Mouse (Mus musculus) forebrain, embryonic 12.5 days (tissue): Measurements from ENCODE around the gene Runx3. TPM values are rescaled to one million over a fixed set of nuclear protein-coding genes. Genes with fewer than 3 reads are reported as not detected.

ENCODE experiments used
- ATAC-seq: fragments of 200-750 bp; cut with Nextera tagmentation; 2 replicates; pipeline ENCODE4 v1.8.0; 2017; ENCODE audit warnings: moderate TSS enrichment; ENCODE audit not compliant: low FRiP score
- H3K27ac ChIP-seq: fragments of 300-500 bp; sonication (generic); 2 replicates; pipeline ENCODE4 v1.5.1; 2016; ENCODE audit warnings: mild to moderate bottlenecking
- H3K27me3 ChIP-seq: fragments of 300-500 bp; sonication (generic); 2 replicates; pipeline ENCODE4 v1.6.1; 2016; ENCODE audit warnings: mild to moderate bottlenecking
- H3K36me3 ChIP-seq: fragments of 300-500 bp; sonication (generic); replicated peaks from 2 replicates; pipeline ENCODE4 v1.6.1; 2016; ENCODE audit warnings: mild to moderate bottlenecking
- H3K4me1 ChIP-seq: fragments of 300-500 bp; sonication (generic); 2 replicates; pipeline ENCODE4 v1.6.1; 2016
- H3K4me2 ChIP-seq: fragments of 300-500 bp; sonication (generic); 2 replicates; pipeline ENCODE4 v1.6.1; 2016; ENCODE audit warnings: mild to moderate bottlenecking, moderate library complexity
- H3K4me3 ChIP-seq: fragments of 300-500 bp; sonication (generic); replicated peaks from 2 replicates; pipeline ENCODE4 v1.5.1; 2016; ENCODE audit warnings: mild to moderate bottlenecking
- H3K9ac ChIP-seq: fragments of 300-500 bp; sonication (generic); 2 replicates; pipeline ENCODE4 v1.6.1; 2016; ENCODE audit warnings: mild to moderate bottlenecking
- H3K9me3 ChIP-seq: fragments of 300-500 bp; sonication (generic); 2 replicates; pipeline ENCODE4 v1.6.1; 2016
- WGBS: fragments of 180-500 bp; shearing (Covaris S2); methylation state at CpG from one replicate; pipeline ENCODE4 v1.1.7; 2016; 5-methylcytosine and 5-hydroxymethylcytosine counted together
- polyA plus RNA-seq: library from polyadenylated mRNA; unstranded; fragments of >200 nt; fragmentation: Nextera tagmentation; extraction: Ambion mirVana; gene quantifications from 2 replicates; pipeline ENCODE4 v1.2.1, GENCODE M21; 2016

Runx3 gene
- polyA plus RNA-seq, 1 experiment from 2014 or later = 0.09 TPM

DNA sequence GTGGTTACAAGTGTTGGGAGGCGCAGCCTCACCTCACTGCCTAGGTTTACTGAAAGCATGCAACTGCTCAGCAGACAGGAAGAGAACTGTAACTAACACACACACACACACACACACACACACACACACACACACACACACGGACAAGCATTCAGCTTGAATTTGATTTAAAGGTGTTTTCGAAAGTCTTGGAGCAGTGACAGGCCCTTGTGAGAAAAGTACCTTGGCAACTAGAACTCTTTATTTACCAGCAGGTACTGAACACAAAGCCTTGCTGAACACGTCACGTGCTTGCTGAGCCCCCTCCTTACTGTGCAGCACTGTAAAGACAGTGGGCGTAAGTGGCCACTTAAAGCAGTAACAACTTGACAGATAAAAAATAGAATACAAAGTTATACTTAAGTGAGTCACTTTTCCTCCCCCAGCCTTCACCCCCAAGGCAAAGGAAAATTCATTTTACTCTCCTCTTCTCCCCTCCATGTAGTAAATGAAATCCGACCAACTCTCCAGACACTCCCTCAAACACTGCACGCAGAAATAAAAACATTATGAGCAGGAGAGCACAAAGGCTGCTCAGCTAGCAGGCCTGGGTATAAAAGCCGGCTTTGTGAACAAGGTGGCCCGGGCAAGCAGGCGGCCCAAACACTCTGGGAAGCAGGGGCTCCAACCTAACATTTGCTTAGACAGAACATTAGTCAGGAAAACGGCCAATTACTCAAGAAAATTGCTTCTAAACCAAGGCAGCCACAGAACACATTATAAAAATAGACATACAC lies 101.4 kb downstream of the Runx3 start:
- H3K27me3 ChIP-seq = no peaks in the 10 kb centered on the region
- H3K4me3 ChIP-seq = no peak overlapping the region
- H3K9ac ChIP-seq = no peak overlapping the region
- no peak overlapping the region for H3K4me2 ChIP-seq
- H3K36me3 ChIP-seq = peaks cover 70% of the 10 kb centered on the region
- WGBS = 81% methylated on average over 12 of the region's 12 CpGs
- H3K27ac ChIP-seq = no peak overlapping the region
- no peak for ATAC-seq
- no peaks in the 10 kb centered on the region for H3K9me3 ChIP-seq
- peaks cover 3% of the 10 kb centered on the region; the same call in 1 of the 2 replicates for H3K4me1 ChIP-seq

DNA sequence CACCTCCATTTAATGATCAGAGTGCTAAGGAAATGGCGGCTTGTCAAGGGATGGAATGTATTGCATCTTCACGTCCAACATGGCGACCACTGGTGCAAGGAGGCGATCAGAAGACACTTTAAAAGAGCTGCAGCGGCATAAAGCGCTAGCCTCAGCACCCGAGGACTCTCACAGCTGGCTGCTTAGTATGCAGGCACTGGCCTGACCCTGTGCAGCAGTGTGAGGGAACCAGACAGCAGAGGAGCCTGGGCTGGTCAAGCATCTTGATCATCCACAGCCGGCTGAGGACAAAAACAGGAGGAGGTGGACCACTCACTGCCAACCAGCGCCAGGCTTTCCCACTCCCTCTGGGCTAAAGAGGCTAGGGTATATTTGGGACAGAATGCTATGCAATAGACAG lies 103.4 kb downstream of the Runx3 start:
- Histone ChIP-seq H3K4me3 (no peak overlapping the region), H3K27me3 (no peaks in the 10 kb centered on the region), H3K9ac (no peak overlapping the region), H3K4me1 (peaks cover 3% of the 10 kb centered on the region; the same call in 1 of the 2 replicates), H3K9me3 (no peaks in the 10 kb centered on the region), H3K27ac (0 out of 2 replicates have a peak overlapping the region, but pooled peaks have one; percentile 25), H3K4me2 (no peak overlapping the region), H3K36me3 (peaks cover 50% of the 10 kb centered on the region)
- 87% methylated on average over 9 of the region's 9 CpGs for WGBS
- ATAC-seq = no peak

DNA sequence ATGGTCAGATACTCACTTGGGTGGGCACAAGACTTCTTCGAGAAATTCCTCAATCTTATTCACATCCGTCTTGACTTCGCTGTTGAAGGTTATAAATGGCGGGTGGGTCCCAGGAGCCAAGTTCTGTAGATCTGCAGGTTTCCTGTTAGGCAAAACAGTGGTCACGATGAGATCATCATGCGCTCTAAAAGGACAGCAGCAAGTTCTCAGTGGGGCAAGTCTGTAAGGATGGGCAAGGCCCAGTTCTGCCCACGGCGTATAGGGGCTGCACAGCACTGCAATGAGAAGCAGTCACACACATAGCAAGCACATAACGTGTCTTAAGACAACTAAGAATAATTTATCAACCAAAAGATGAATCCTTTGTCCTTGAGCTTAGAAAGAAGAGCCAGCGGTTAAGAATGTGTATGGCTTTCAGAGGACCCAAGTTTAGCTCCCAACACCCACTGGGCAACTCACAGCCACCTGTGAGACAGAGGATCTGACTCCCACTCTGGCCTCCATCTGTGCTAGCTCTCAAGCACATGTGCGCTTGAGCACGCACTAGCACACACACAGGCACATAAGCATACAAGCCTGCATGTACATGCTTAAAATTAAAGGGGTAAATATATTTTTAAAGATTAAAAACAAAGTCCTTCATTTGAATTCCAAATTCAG lies 105.7 kb downstream of the Runx3 start:
- Histone ChIP-seq H3K9ac (no peak overlapping the region), H3K27ac (no peak overlapping the region), H3K4me1 (peaks cover 8% of the 10 kb centered on the region; the same call in 1 of the 2 replicates), H3K9me3 (no peaks in the 10 kb centered on the region), H3K4me3 (no peak overlapping the region), H3K36me3 (peaks cover 42% of the 10 kb centered on the region), H3K27me3 (no peaks in the 10 kb centered on the region), H3K4me2 (no peak overlapping the region)
- no peak for ATAC-seq
- WGBS = 93% methylated on average over 12 of the region's 12 CpGs

Other genes with a start within 250 kb of the Runx3 start
- gene Tmem50a, start 205.6 kb upstream of the Runx3 start, polyA plus RNA-seq = 138 and 139 TPM in 2 replicates
- 478 and 490 TPM in 2 replicates for gene Rsrp1, start 197.1 kb upstream of the Runx3 start, polyA plus RNA-seq
- gene Syf2, start 189.8 kb upstream of the Runx3 start, polyA plus RNA-seq = 77.9 and 83.6 TPM in 2 replicates
- 205 and 221 TPM in 2 replicates for gene Clic4, start 152.2 kb downstream of the Runx3 start, polyA plus RNA-seq
- 272 and 275 TPM in 2 replicates for gene Srrm1, start 232.7 kb downstream of the Runx3 start, polyA plus RNA-seq